Mouse (Mus musculus) E14TG2a.4 (cell line): ENCODE results near the gene Slc7a1.

ENCODE experiments used
- CTCF ChIP-seq: conservative IDR thresholded peaks from 2 replicates; pipeline ENCODE4 v1.5.1; 2014; ENCODE audit warnings: low read length
- NANOG ChIP-seq: IDR thresholded peaks from 2 replicates; pipeline ENCODE4 v1.6.1; 2014; ENCODE audit warnings: borderline replicate concordance, low read length, mixed read lengths
- POU5F1 ChIP-seq: IDR thresholded peaks from 2 replicates; pipeline ENCODE4 v1.6.1; 2014; ENCODE audit warnings: low read length, borderline replicate concordance

DNA sequence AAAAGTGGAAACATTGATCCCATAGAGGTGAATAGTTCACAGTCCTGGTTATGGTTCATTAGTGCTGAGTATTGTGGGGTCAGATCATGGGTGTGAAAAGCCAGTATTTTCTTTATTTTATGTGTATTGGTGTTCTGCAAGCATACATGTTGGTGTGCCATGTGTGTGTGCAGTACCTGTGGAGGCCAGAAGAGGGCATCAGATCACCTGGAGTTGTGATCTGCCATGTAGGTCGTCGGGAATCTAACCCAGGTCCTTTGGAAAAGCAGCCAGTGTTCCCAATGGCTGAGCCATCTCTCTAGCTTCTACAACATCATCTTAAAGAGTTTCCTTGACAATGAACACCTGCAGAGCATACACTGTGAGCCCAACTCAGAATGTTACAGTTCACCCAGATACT is 45.3 kb upstream of the Slc7a1 start:
- TF ChIP-seq CTCF (peak; percentile 43), NANOG (no peak), POU5F1 (no peak)
